Mouse (Mus musculus): ENCODE data around the gene Lta. TPM values are rescaled to one million over a fixed set of nuclear protein-coding genes. Genes with fewer than 3 reads are reported as not detected.
"Not testable (repeated sequence)": the region's sequence is repeated elsewhere in the genome, so short reads cannot be mapped to it uniquely, and the experiment has no call there.

The Lta gene
- total and polyA plus RNA-seq, 3 experiments, result 0.24 TPM; not detected in 2

DNA sequence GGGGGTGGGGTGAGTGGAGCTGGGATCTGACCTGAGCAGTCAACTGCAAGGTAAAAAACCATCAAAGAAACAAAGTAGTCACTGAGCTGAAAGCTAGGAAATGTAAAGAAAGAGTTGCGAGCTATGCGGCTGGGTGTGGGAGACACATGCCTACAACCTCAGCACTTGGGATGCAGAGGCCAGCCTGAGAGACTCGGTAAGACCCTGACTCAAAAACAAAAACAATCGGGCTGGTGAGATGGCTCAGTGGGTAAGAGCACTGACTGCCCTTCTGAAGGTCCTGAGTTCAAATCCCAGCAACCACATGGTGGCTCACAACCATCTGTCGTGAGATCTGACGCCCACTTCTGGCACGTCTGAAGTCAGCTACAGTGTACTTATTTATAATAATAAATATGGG, 28.9 kb upstream of the Lta start:
- not testable (repeated sequence) for H3K9me3 ChIP-seq (replicated peaks; ENCODE audit: insufficient read depth, low read length); DNase-seq (ENCODE audit: low read depth, low spot score); H3K4me1 ChIP-seq (ENCODE audit: control insufficient read depth in 1 of 2, insufficient read depth in 2 of 2, low read length in 2 of 2); H3K27ac ChIP-seq (ENCODE audit: control insufficient read depth, low read depth, low read length); H3K27me3 ChIP-seq (ENCODE audit: control insufficient read depth in 1 of 2, insufficient read depth in 2 of 2, low read length in 2 of 2)
- Histone ChIP-seq H3K79me2 (ENCODE audit: control insufficient read depth, insufficient read depth, low read length, poor library complexity) (peaks cover 26% of the 10 kb centered on the region), H3K4me3 (ENCODE audit: control insufficient read depth in 1 of 2, insufficient read depth in 1 of 2, low read depth in 2 of 2, low read length in 2 of 2) (peak overlapping the region; percentile 64 to 94), H3K9ac (ENCODE audit: control insufficient read depth, low read depth, low read length, poor library complexity, severe bottlenecking) (peak overlapping the region; percentile 12; the same call in 1 of the 2 replicates), H3K36me3 (ENCODE audit: control insufficient read depth in 1 of 2, insufficient read depth in 2 of 2, low read length in 2 of 2) (peaks cover 6 to 12% of the 10 kb centered on the region in 2 experiments)

DNA sequence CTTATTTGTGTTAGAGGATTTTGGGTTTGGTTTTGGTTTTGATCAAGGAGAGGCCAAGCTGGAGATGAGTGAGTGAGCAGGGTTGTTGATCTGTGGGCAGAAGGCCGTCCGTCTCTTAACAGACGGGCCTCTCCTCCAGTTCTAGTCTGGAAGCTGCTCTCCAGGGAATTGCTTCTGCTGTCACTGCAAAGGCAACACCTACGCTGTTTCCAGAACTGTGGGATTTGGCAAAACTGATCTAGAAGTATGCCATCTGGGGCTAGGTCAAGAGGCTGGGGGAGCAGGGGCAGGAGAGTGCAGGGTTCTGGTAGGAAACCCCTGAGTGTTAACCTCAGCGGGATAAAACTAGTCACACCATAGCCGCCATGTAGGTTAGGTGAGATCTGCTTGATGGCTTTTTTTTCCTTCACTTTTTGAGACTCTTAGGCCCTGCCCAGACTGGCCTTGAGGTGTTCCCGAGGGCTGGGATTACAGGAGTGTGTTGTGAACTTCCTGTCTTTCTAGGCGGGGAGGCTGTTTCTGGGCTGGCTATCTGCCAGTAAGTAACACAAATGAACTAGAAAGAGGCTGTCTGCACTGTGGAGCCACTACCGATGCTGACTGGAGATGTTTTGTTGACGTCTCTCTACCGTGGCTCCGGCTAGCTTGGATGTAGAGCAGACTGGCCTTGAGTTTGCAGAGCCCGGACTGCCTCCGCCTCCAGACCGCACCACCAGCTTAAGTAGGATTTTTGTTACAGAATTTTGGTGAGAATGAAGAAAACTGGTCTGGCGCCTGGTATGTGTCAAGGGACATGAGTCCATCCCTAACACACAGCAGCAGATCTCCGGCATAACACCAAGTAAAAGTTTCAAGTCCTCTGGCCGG, 28.2 kb upstream of the Lta start, which contains the start of gene Atp6v1g2:
Gene Atp6v1g2 (plus strand): TSS at position 547 of the 867 bp plus-strand sequence.
- H3K9ac ChIP-seq (ENCODE audit: control insufficient read depth, low read depth, low read length, poor library complexity, severe bottlenecking), result peak within 1 kb of the TSS; percentile 94
- peak; percentile 47 for DNase-seq (ENCODE audit: low read depth, low spot score)

DNA sequence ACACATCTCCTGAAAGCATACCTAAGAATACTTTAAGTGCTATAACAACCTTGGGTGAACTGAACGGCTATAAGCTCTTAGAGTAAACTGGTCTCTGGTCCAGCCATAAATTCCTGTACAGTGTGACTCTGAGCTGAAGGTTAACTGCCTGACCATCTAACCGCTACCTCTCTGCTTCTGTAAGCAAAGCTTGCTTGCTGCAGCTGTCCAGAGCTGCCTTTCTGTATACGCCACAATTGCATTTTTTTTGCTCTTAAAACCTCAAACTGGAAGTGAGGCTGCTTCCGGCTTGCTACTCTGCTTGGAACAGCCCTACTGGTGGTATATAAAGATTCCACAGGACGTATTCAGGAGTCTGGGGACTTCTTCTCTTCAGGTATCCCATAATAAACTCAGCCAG, 27.5 kb upstream of the Lta start:
- no peak for TF ChIP-seq RCOR1 (IDR thresholded peaks at IDR 0.05; ENCODE audit: low read depth, low read length)
- no peak for TF ChIP-seq GATA1 (IDR thresholded peaks at IDR 0.05; ENCODE audit: low read depth, low read length)
- no peak for TF ChIP-seq BHLHE40 (IDR thresholded peaks at IDR 0.05; ENCODE audit: borderline replicate concordance, low read depth, low read length)
- TF ChIP-seq MAZ (IDR thresholded peaks at IDR 0.05; ENCODE audit: low read depth, low read length), result no peak
- TF ChIP-seq ETS1 (IDR thresholded peaks at IDR 0.05; ENCODE audit: low read depth, low read length), result no peak
- TF ChIP-seq EP300 (IDR thresholded peaks at IDR 0.05; ENCODE audit: low read depth in 1 of 2, low read length in 2 of 2), result no peak
- no peak for TF ChIP-seq MAFK (IDR thresholded peaks at IDR 0.05; ENCODE audit: borderline replicate concordance, low read depth, low read length)
- TF ChIP-seq ZMIZ1 (IDR thresholded peaks at IDR 0.05; ENCODE audit: low read depth, low read length), result no peak
- TF ChIP-seq MXI1 (IDR thresholded peaks at IDR 0.05; ENCODE audit: low read depth, low read length), result no peak
- no peak for TF ChIP-seq MYB (IDR thresholded peaks at IDR 0.05; ENCODE audit: low read depth, low read length)
- no peak for TF ChIP-seq MYC (IDR thresholded peaks at IDR 0.05; ENCODE audit: low read depth, low read length)
- no peak for TF ChIP-seq SMC3 (IDR thresholded peaks at IDR 0.05; ENCODE audit: low read depth, low read length)
- no peak for TF ChIP-seq ZC3H11A (IDR thresholded peaks at IDR 0.05; ENCODE audit: low read depth, low read length)
- no peak for TF ChIP-seq USF2 (IDR thresholded peaks at IDR 0.05; ENCODE audit: borderline replicate concordance in 1 of 2, insufficient read depth in 1 of 2, low read depth in 1 of 2, low read length in 2 of 2)
- no peak for TF ChIP-seq MEF2A (IDR thresholded peaks at IDR 0.05; ENCODE audit: extremely low read depth, insufficient replicate concordance, low read depth, low read length, poor library complexity, severe bottlenecking)
- no peak for TF ChIP-seq ZKSCAN1 (IDR thresholded peaks at IDR 0.05; ENCODE audit: low read depth, low read length)
- no peak for TF ChIP-seq RAD21 (IDR thresholded peaks at IDR 0.05; ENCODE audit: low read depth, low read length)
- Histone ChIP-seq H3K27me3 (ENCODE audit: control insufficient read depth in 1 of 2, insufficient read depth in 2 of 2, low read length in 2 of 2) (no peaks in the 10 kb centered on the region), H3K9me3 (replicated peaks; ENCODE audit: insufficient read depth, low read length) (no peaks in the 10 kb centered on the region), H3K9ac (ENCODE audit: control insufficient read depth, low read depth, low read length, poor library complexity, severe bottlenecking) (no peak overlapping the region), H3K36me3 (ENCODE audit: control insufficient read depth in 1 of 2, insufficient read depth in 2 of 2, low read length in 2 of 2) (peaks cover 6 to 13% of the 10 kb centered on the region in 2 experiments), H3K79me2 (ENCODE audit: control insufficient read depth, insufficient read depth, low read length, poor library complexity) (peaks cover 27% of the 10 kb centered on the region), H3K4me3 (ENCODE audit: control insufficient read depth in 1 of 2, insufficient read depth in 1 of 2, low read depth in 2 of 2, low read length in 2 of 2) (no peak overlapping the region), H3K4me1 (ENCODE audit: control insufficient read depth in 1 of 2, insufficient read depth in 2 of 2, low read length in 2 of 2) (peaks cover 0 to 9% of the 10 kb centered on the region in 2 experiments; a peak in 2 of 4 replicates), H3K27ac (ENCODE audit: control insufficient read depth, low read depth, low read length) (no peak overlapping the region)
- DNase-seq (ENCODE audit: low read depth, low spot score), result no peak

More for the DNA sequence above, 28.2 kb upstream of the Lta start, which contains the start of gene Atp6v1g2:
- Histone ChIP-seq H3K27ac (ENCODE audit: control insufficient read depth, low read depth, low read length) (peak within 1 kb of the TSS; percentile 98), H3K9me3 (replicated peaks; ENCODE audit: insufficient read depth, low read length) (no peaks in the 10 kb centered on the region), H3K4me1 (ENCODE audit: control insufficient read depth in 1 of 2, insufficient read depth in 2 of 2, low read length in 2 of 2) (peaks cover 0 to 9% of the 10 kb centered on the region in 2 experiments; a peak in 2 of 4 replicates), H3K36me3 (ENCODE audit: control insufficient read depth in 1 of 2, insufficient read depth in 2 of 2, low read length in 2 of 2) (peaks cover 6 to 13% of the 10 kb centered on the region in 2 experiments), H3K4me3 (ENCODE audit: control insufficient read depth in 1 of 2, insufficient read depth in 1 of 2, low read depth in 2 of 2, low read length in 2 of 2) (peak within 1 kb of the TSS; percentile 64 to 94), H3K27me3 (ENCODE audit: control insufficient read depth in 1 of 2, insufficient read depth in 2 of 2, low read length in 2 of 2) (no peaks in the 10 kb centered on the region), H3K79me2 (ENCODE audit: control insufficient read depth, insufficient read depth, low read length, poor library complexity) (peaks cover 26% of the 10 kb centered on the region)
- TF ChIP-seq MAX (IDR thresholded peaks at IDR 0.05; ENCODE audit: low read length) (no peak), POLR2A (IDR thresholded peaks at IDR 0.05; ENCODE audit: control insufficient read depth in 1 of 2, insufficient read depth in 1 of 2, low read depth in 1 of 2, low read length in 2 of 2, poor library complexity in 1 of 2) (no peak), USF2 (IDR thresholded peaks at IDR 0.05; ENCODE audit: borderline replicate concordance in 1 of 2, insufficient read depth in 1 of 2, low read depth in 1 of 2, low read length in 2 of 2) (no peak), HCFC1 (IDR thresholded peaks at IDR 0.05; ENCODE audit: low read depth, low read length) (no peak), NELFE (IDR thresholded peaks at IDR 0.05; ENCODE audit: low read depth, low read length) (no peak), ETS1 (IDR thresholded peaks at IDR 0.05; ENCODE audit: low read depth, low read length) (no peak), RAD21 (IDR thresholded peaks at IDR 0.05; ENCODE audit: low read depth, low read length) (no peak), NRF1 (IDR thresholded peaks at IDR 0.05; ENCODE audit: insufficient read depth, low read depth, low read length, poor library complexity, severe bottlenecking) (no peak), UBTF (IDR thresholded peaks at IDR 0.05; ENCODE audit: borderline replicate concordance, insufficient read depth, low read depth, low read length) (no peak), TBP (IDR thresholded peaks at IDR 0.05; ENCODE audit: low read depth, low read length) (no peak), GATA1 (IDR thresholded peaks at IDR 0.05; ENCODE audit: low read depth, low read length) (no peak), POLR2AphosphoS2 (IDR thresholded peaks at IDR 0.05; ENCODE audit: low read length) (no peak)
